Mouse (Mus musculus) MEL (cell line): ENCODE measurements around the gene Zfp652. TPM values are rescaled to one million over a fixed set of nuclear protein-coding genes. Genes with fewer than 3 reads are reported as not detected.

ENCODE experiments used
- DNase-seq: peaks from one replicate; pipeline ENCODE4 v3.0.0; 2011; ENCODE audit warnings: low read depth, low spot score
- H3K27ac ChIP-seq: 2 replicates; pipeline ENCODE4 v1.5.1; 2012; ENCODE audit warnings: low read depth, mild to moderate bottlenecking, control low read depth, low read length, moderate library complexity; ENCODE audit not compliant: control insufficient read depth
- H3K27me3 ChIP-seq, 2 experiments: fragments of 150-350 bp in 1 of 2; sonication (generic) in 1 of 2; 2 replicates each; pipeline ENCODE4 v1.6.1; 2012; ENCODE audit warnings: low read length in 2 of 2, mild to moderate bottlenecking in 2 of 2, improper control_type of control experiment in 1 of 2, moderate library complexity in 1 of 2; ENCODE audit not compliant: insufficient read depth in 2 of 2, control insufficient read depth in 1 of 2
- H3K36me3 ChIP-seq, 2 experiments: 2 replicates each; pipeline ENCODE4 v1.6.1; 2012 to 2014; ENCODE audit warnings: low read length in 2 of 2, improper control_type of control experiment in 1 of 2, inconsistent platforms in 1 of 2, mild to moderate bottlenecking in 1 of 2; ENCODE audit not compliant: insufficient read depth in 2 of 2, control insufficient read depth in 1 of 2
- H3K4me1 ChIP-seq, 2 experiments: fragments of 150-350 bp in 1 of 2; sonication (generic) in 1 of 2; 2 replicates each; pipeline ENCODE4 v1.6.1; 2012; ENCODE audit warnings: low read length in 2 of 2, improper control_type of control experiment in 1 of 2, mild to moderate bottlenecking in 1 of 2; ENCODE audit not compliant: insufficient read depth in 2 of 2, control insufficient read depth in 1 of 2
- H3K4me3 ChIP-seq, 2 experiments: fragments of 150-350 bp in 1 of 2; sonication (generic) in 1 of 2; 2 replicates each; pipeline ENCODE4 v1.5.1; 2012; ENCODE audit warnings: low read depth in 2 of 2, low read length in 2 of 2, mild to moderate bottlenecking in 2 of 2, moderate library complexity in 2 of 2, control low read depth in 1 of 2, improper control_type of control experiment in 1 of 2; ENCODE audit not compliant: control insufficient read depth in 1 of 2, insufficient read depth in 1 of 2
- H3K79me2 ChIP-seq: 2 replicates; pipeline ENCODE4 v1.6.1; 2012; ENCODE audit warnings: mild to moderate bottlenecking, low read length, moderate library complexity; ENCODE audit not compliant: control insufficient read depth, poor library complexity, insufficient read depth
- H3K9ac ChIP-seq: 2 replicates; pipeline ENCODE4 v1.6.1; 2012; ENCODE audit warnings: low read depth, mild to moderate bottlenecking, control low read depth, low read length, moderate library complexity; ENCODE audit not compliant: control insufficient read depth, poor library complexity, severe bottlenecking
- H3K9me3 ChIP-seq: fragments of 150-350 bp; sonication (generic); replicated peaks from 2 replicates; pipeline ENCODE4 v1.6.1; 2012; ENCODE audit warnings: mild to moderate bottlenecking, low read length, improper control_type of control experiment, moderate library complexity; ENCODE audit not compliant: insufficient read depth
- CHD2 ChIP-seq: IDR thresholded peaks from 2 replicates; pipeline ENCODE4 v1.6.1; 2011; ENCODE audit warnings: low read length, improper control_type of control experiment
- ELF1 ChIP-seq: IDR thresholded peaks from 2 replicates; pipeline ENCODE4 v1.6.1; 2014; ENCODE audit warnings: low read depth, mild to moderate bottlenecking, inconsistent platforms, low read length, improper control_type of control experiment, moderate library complexity
- EP300 ChIP-seq, 2 experiments: IDR thresholded peaks; 2 replicates each; pipeline ENCODE4 v1.6.1; 2011; ENCODE audit warnings: improper control_type of control experiment in 2 of 2, low read length in 2 of 2, low read depth in 1 of 2, mild to moderate bottlenecking in 1 of 2
- ETS1 ChIP-seq: IDR thresholded peaks from 2 replicates; pipeline ENCODE4 v1.6.1; 2012; ENCODE audit warnings: low read depth, mild to moderate bottlenecking, inconsistent platforms, low read length, improper control_type of control experiment, moderate library complexity
- GATA1 ChIP-seq: IDR thresholded peaks from 2 replicates; pipeline ENCODE4 v1.6.1; 2011; ENCODE audit warnings: low read depth, low read length, improper control_type of control experiment
- HCFC1 ChIP-seq: IDR thresholded peaks from 2 replicates; pipeline ENCODE4 v1.6.1; 2012; ENCODE audit warnings: low read depth, mild to moderate bottlenecking, inconsistent platforms, low read length, improper control_type of control experiment, moderate library complexity
- KAT2A ChIP-seq: conservative IDR thresholded peaks from 2 replicates; pipeline ENCODE4 v1.6.1; 2012; ENCODE audit warnings: low read depth, low read length, improper control_type of control experiment, inconsistent platforms
- MAFK ChIP-seq: IDR thresholded peaks from 2 replicates; pipeline ENCODE4 v1.6.1; 2011; ENCODE audit warnings: low read depth, mild to moderate bottlenecking, low read length, improper control_type of control experiment, borderline replicate concordance
- MXI1 ChIP-seq: IDR thresholded peaks from 2 replicates; pipeline ENCODE4 v1.6.1; 2011; ENCODE audit warnings: mild to moderate bottlenecking, low read depth, low read length, improper control_type of control experiment
- MYB ChIP-seq: IDR thresholded peaks from 2 replicates; pipeline ENCODE4 v1.6.1; 2011; ENCODE audit warnings: mild to moderate bottlenecking, low read depth, low read length, improper control_type of control experiment
- MYC ChIP-seq: IDR thresholded peaks from 2 replicates; pipeline ENCODE4 v1.6.1; 2011; ENCODE audit warnings: low read depth, mild to moderate bottlenecking, low read length, improper control_type of control experiment, moderate library complexity
- NELFE ChIP-seq: IDR thresholded peaks from 2 replicates; pipeline ENCODE4 v1.6.1; 2011; ENCODE audit warnings: low read depth, low read length, improper control_type of control experiment
- POLR2AphosphoS2 ChIP-seq: IDR thresholded peaks from 2 replicates; pipeline ENCODE4 v1.6.1; 2011; ENCODE audit warnings: low read length, improper control_type of control experiment
- POLR2AphosphoS5 ChIP-seq: IDR thresholded peaks from 2 replicates; pipeline ENCODE4 v1.6.1; 2012; ENCODE audit warnings: low read depth, borderline replicate concordance, mild to moderate bottlenecking, inconsistent platforms, low read length, moderate library complexity, mixed read lengths
- SMC3 ChIP-seq: IDR thresholded peaks from 2 replicates; pipeline ENCODE4 v1.6.1; 2011; ENCODE audit warnings: low read depth, low read length, improper control_type of control experiment
- TAL1 ChIP-seq: IDR thresholded peaks from 2 replicates; pipeline ENCODE4 v1.6.1; 2012; ENCODE audit warnings: mild to moderate bottlenecking, inconsistent platforms, low read length, moderate library complexity, mixed read lengths
- TBP ChIP-seq: IDR thresholded peaks from 2 replicates; pipeline ENCODE4 v1.8.0; 2011; ENCODE audit warnings: low read depth, low read length, improper control_type of control experiment
- TCF12 ChIP-seq: IDR thresholded peaks from 2 replicates; pipeline ENCODE4 v1.6.1; 2014; ENCODE audit warnings: low read depth, mild to moderate bottlenecking, inconsistent platforms, low read length, improper control_type of control experiment, moderate library complexity
- UBTF ChIP-seq: IDR thresholded peaks from 2 replicates; pipeline ENCODE4 v1.6.1; 2012; ENCODE audit warnings: low read depth, mild to moderate bottlenecking, inconsistent platforms, low read length, improper control_type of control experiment, moderate library complexity, borderline replicate concordance; ENCODE audit not compliant: insufficient read depth
- USF1 ChIP-seq: IDR thresholded peaks from 2 replicates; pipeline ENCODE4 v1.6.1; 2014; ENCODE audit warnings: low read depth, mild to moderate bottlenecking, inconsistent platforms, low read length, improper control_type of control experiment, moderate library complexity
- ZNF384 ChIP-seq: IDR thresholded peaks from 2 replicates; pipeline ENCODE4 v1.6.1; 2012; ENCODE audit warnings: low read depth, mild to moderate bottlenecking, inconsistent platforms, low read length, improper control_type of control experiment
- polyA plus RNA-seq, 2 experiments: library from polyadenylated mRNA; stranded (reverse) in 1 of 2; unstranded in 1 of 2; fragments of >175 nt in 1 of 2; fragments of >200 nt in 1 of 2; gene quantifications; 2 replicates each; pipeline versions ENCODE4 v1.2.1 to v1.2.4; 2012; ENCODE audit warnings: low replicate concordance in 2 of 2, low read depth in 1 of 2; ENCODE audit not compliant: insufficient read length in 2 of 2, insufficient read depth in 1 of 2, missing spikeins in 1 of 2
- total RNA-seq: library from RNA; depleted of rRNA; stranded (reverse); fragments of 300-350 nt; gene quantifications from 2 replicates; pipeline ENCODE4 v1.2.3, GENCODE M21; 2012

Zfp652 gene
- total and polyA plus RNA-seq, 3 experiments = 19.3 to 38.5 (median 31.8) TPM

GRCm38 (mm10) chr11:95827464-95828085 lies 115.1 kb downstream of the Zfp652 start (continued):
- TF ChIP-seq UBTF = no peak
- peak; percentile 87 for TF ChIP-seq SMC3
- TF ChIP-seq MYC = peak; percentile 58; the same call in 1 of the 2 replicates
- no peak for TF ChIP-seq NELFE
- no peak for TF ChIP-seq POLR2AphosphoS2
- TF ChIP-seq MAFK = no peak

GRCm38 (mm10) chr11:95828181-95828964 lies 115.9 kb downstream of the Zfp652 start:
- peak overlapping the region; percentile 7; the same call in 1 of the 2 replicates for H3K27ac ChIP-seq
- H3K36me3 ChIP-seq = peaks cover 0 to 34% of the 10 kb centered on the region in 2 experiments; a peak in 2 of 4 replicates
- TF ChIP-seq TAL1 (0 out of 2 replicates have a peak, but pooled peaks have one; percentile 11), TBP (no peak), CHD2 (no peak), MYB (no peak), ETS1 (peak; percentile 38; the same call in 1 of the 2 replicates), KAT2A (no peak), ZNF384 (no peak), EP300 (IDR thresholded peaks at IDR 0.05; ENCODE audit: low read depth in 1 of 2, low read length in 2 of 2) (peak in 1 of 2 experiments; percentile 80), GATA1 (peak; percentile 12; the same call in 1 of the 2 replicates), MXI1 (no peak), ELF1 (no peak), HCFC1 (no peak), USF1 (no peak), TCF12 (peak; percentile 54; the same call in 1 of the 2 replicates), POLR2AphosphoS5 (no peak)
- H3K27me3 ChIP-seq = no peaks in the 10 kb centered on the region
- DNase-seq = peak; percentile 60
- H3K9me3 ChIP-seq = no peaks in the 10 kb centered on the region
- H3K4me1 ChIP-seq = peaks cover 29 to 51% of the 10 kb centered on the region in 2 experiments
- H3K4me3 ChIP-seq = no peak overlapping the region
- H3K9ac ChIP-seq = 0 out of 2 replicates have a peak overlapping the region, but pooled peaks have one; percentile 4
- H3K79me2 ChIP-seq = peaks cover 5% of the 10 kb centered on the region; the same call in 1 of the 2 replicates
